Mouse (Mus musculus) granulocyte monocyte progenitor cell, adult 5-6 weeks (primary cell): ENCODE data around the gene Hectd4. TPM values are rescaled to one million over a fixed set of nuclear protein-coding genes. Genes with fewer than 3 reads are reported as not detected.

Source experiments
- total RNA-seq, 2 experiments: library from RNA; stranded (forward) in 1 of 2; stranded (reverse) in 1 of 2; fragments of 200-712, 200-1000 nt in 1 of 2; fragments of >200 nt in 1 of 2; fragmentation: Nextera tagmentation in 1 of 2; gene quantifications; 2 replicates each; pipeline ENCODE4 v1.2.3; 2014 to 2017

The Hectd4 gene
- total RNA-seq, 2 experiments from 2014 or later = 12.8 to 28.1 TPM

Other genes starting within 250 kb of the Hectd4 start
- not detected in 2 replicates for gene Rph3a, start 210.1 kb upstream of the Hectd4 start, total RNA-seq (2014; fragmentation: Nextera tagmentation)
- 0.22 TPM in 1 of 2 replicates, not detected in the other for gene Rph3a, start 210.1 kb upstream of the Hectd4 start, total RNA-seq (2017)
- 29.7 and 33.6 TPM in 2 replicates for gene Ptpn11, start 28.8 kb upstream of the Hectd4 start, total RNA-seq (2014; fragmentation: Nextera tagmentation)
- gene Ptpn11, start 28.8 kb upstream of the Hectd4 start, total RNA-seq (2017) = 44.8 and 45.8 TPM in 2 replicates
- 2,241 and 2,395 TPM in 2 replicates for gene Rpl6, start 15.7 kb upstream of the Hectd4 start, total RNA-seq (2014; fragmentation: Nextera tagmentation)
- gene Rpl6, start 15.7 kb upstream of the Hectd4 start, total RNA-seq (2017) = 1,241 and 1,301 TPM in 2 replicates
- 50.5 and 74.7 TPM in 2 replicates for gene Trafd1, start 165.4 kb downstream of the Hectd4 start, total RNA-seq (2014; fragmentation: Nextera tagmentation)
- gene Trafd1, start 165.4 kb downstream of the Hectd4 start, total RNA-seq (2017) = 39.0 and 40.8 TPM in 2 replicates
- 35.8 and 39.4 TPM in 2 replicates for gene Naa25, start 177.7 kb downstream of the Hectd4 start, total RNA-seq (2014; fragmentation: Nextera tagmentation)
- 74.6 and 75.1 TPM in 2 replicates for gene Naa25, start 177.7 kb downstream of the Hectd4 start, total RNA-seq (2017)
- gene Tmem116, start 231.7 kb downstream of the Hectd4 start, total RNA-seq (2014; fragmentation: Nextera tagmentation) = not detected in 2 replicates
- gene Tmem116, start 231.7 kb downstream of the Hectd4 start, total RNA-seq (2017) = 0.62 and 0.69 TPM in 2 replicates
- 410 and 421 TPM in 2 replicates for gene Erp29, start 232.3 kb downstream of the Hectd4 start, total RNA-seq (2014; fragmentation: Nextera tagmentation)
- 928 and 1,056 TPM in 2 replicates for gene Erp29, start 232.3 kb downstream of the Hectd4 start, total RNA-seq (2017)